8 mouse cellular contexts compared by ENCODE assay signal in the genomic region with DNA sequence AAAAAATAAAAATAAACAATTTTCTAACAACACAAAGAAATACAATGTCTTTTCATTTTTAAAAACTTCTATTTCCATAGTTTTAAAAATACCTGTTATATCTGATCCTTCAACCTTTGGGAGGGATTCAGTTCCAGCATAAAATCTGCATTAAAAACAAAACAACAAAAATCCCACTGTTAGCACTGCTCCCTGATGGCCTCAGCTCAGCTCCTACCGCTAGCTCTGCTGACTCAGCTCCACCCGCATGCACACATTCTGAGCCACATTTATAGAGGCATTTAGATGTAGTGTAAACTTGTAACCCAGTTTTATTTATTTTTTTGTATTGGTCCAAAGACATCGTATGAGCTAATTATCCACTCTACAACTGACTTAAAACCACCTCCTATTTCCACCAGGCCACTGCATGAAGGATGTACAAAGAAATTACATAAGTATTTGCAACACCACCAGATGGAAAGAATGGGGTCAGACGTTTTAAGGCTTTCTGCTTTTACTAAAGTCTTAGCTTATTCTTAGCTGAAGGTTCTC. TPM values are rescaled to one million over a fixed set of nuclear protein-coding genes. Genes with fewer than 3 reads are reported as not detected.
DNase-seq lines count a peak whose midpoint lies in the region; ATAC-seq and TF ChIP-seq lines count a peak whose summit lies in the region.

No protein-coding gene starts in this region.

- peak overlapping the region; percentile 80 for H3K4me3 ChIP-seq in layer of hippocampus, adult 2 months
- H3K4me3 ChIP-seq in intestine, embryonic 14.5 days (ENCODE audit: low read depth, low read length): peak overlapping the region; percentile 77
- H3K4me3 ChIP-seq in neural tube, embryonic 13.5 days: peak overlapping the region; percentile 71

- no peaks in the 10 kb centered on the region for H3K9me3 ChIP-seq in intestine, embryonic 14.5 days (ENCODE audit: control insufficient read depth, low read length)
- no peaks in the 10 kb centered on the region for H3K9me3 ChIP-seq in neural tube, embryonic 13.5 days

- H3K4me2 ChIP-seq in intestine, embryonic 14.5 days (ENCODE audit: low read length): peak overlapping the region; percentile 90
- peak overlapping the region; percentile 90 for H3K4me2 ChIP-seq in neural tube, embryonic 13.5 days

- H3K27me3 ChIP-seq in intestine, embryonic 14.5 days (replicated peaks; ENCODE audit: control insufficient read depth, insufficient read depth, low read length): no peaks in the 10 kb centered on the region
- H3K27me3 ChIP-seq in neural tube, embryonic 13.5 days: no peaks in the 10 kb centered on the region

- DNase-seq in layer of hippocampus, adult 2 months (ENCODE audit: low spot score in 2 of 2): no peak
- DNase-seq in layer of hippocampus, postnatal 14 days (ENCODE audit: low spot score in 2 of 2): no peak
- peak; percentile 41 for DNase-seq in c-Kit-positive CD71-positive TER-119-negative erythroid progenitor cells, embryonic 14.5 days (ENCODE audit: low read depth)
- no peak for DNase-seq in intestine, embryonic 14.5 days (ENCODE audit: low spot score)
- no peak for DNase-seq in T-cell, adult 2 months (ENCODE audit: low spot score)
- DNase-seq in left cerebral cortex, adult 18-20 months (ENCODE audit: low spot score in 2 of 2): no peak
- DNase-seq in frontal cortex, postnatal 25 days (ENCODE audit: low spot score in 2 of 2): no peak

- H3K27ac ChIP-seq in layer of hippocampus, adult 2 months: no peak overlapping the region
- no peak overlapping the region for H3K27ac ChIP-seq in intestine, embryonic 14.5 days (ENCODE audit: low read depth)
- no peak overlapping the region for H3K27ac ChIP-seq in neural tube, embryonic 13.5 days (replicated peaks)

- 8% methylated on average over 4 of the region's 4 CpGs for WGBS in intestine, embryonic 14.5 days
- 5% methylated on average over 4 of the region's 4 CpGs for WGBS in neural tube, embryonic 13.5 days

- ATAC-seq in intestine, embryonic 14.5 days (replicated peaks; ENCODE audit: low FRiP score, low TSS enrichment, low read depth): no peak
- no peak for ATAC-seq in neural tube, embryonic 13.5 days (ENCODE audit: low read depth)

- H3K9ac ChIP-seq in intestine, embryonic 14.5 days (ENCODE audit: low read length): peak overlapping the region; percentile 69
- peak overlapping the region; percentile 75 for H3K9ac ChIP-seq in neural tube, embryonic 13.5 days

- no peaks in the 10 kb centered on the region; the same call in 1 of the 2 replicates for H3K4me1 ChIP-seq in intestine, embryonic 14.5 days (replicated peaks; ENCODE audit: control insufficient read depth, insufficient read depth, low read length)
- H3K4me1 ChIP-seq in neural tube, embryonic 13.5 days (replicated peaks): peaks cover 27% of the 10 kb centered on the region

- H3K36me3 ChIP-seq in intestine, embryonic 14.5 days (ENCODE audit: control insufficient read depth, insufficient read depth, low read length): peaks cover 42% of the 10 kb centered on the region
- peaks cover 34% of the 10 kb centered on the region for H3K36me3 ChIP-seq in neural tube, embryonic 13.5 days

- no peak for TF ChIP-seq CTCF in layer of hippocampus, adult 2 months (conservative IDR thresholded peaks at IDR 0.05)

RNA-seq across cellular contexts. Expression of a gene that starts 0.8 kb away (rescaled TPM):
- 10 to 100 TPM; 71.0 to 74.8 TPM for total RNA-seq in layer of hippocampus, adult 2 months (2021)
- 10 to 100 TPM; 63.6 to 71.6 TPM for total RNA-seq in layer of hippocampus, postnatal 14 days (2021)
- 116 and 121 TPM in 2 replicates for polyA plus RNA-seq in intestine, embryonic 14.5 days (2014; fragmentation: Nextera tagmentation; extraction: Ambion mirVana)
- 81.9 and 84.4 TPM in 2 replicates for polyA plus RNA-seq in neural tube, embryonic 13.5 days (2015; fragmentation: Nextera tagmentation; extraction: Ambion mirVana)
- 10 to 100 TPM; 64.2 to 65.2 TPM for total RNA-seq in left cerebral cortex, adult 18-20 months (2021)

RNA-seq across cellular contexts. Expression of a gene that starts 1.1 kb away (rescaled TPM):
- total RNA-seq in layer of hippocampus, adult 2 months (2021): 10 to 100 TPM; 33.7 to 35.4 TPM
- 10 to 100 TPM; 32.2 to 37.3 TPM for total RNA-seq in layer of hippocampus, postnatal 14 days (2021)
- 32.9 and 35.2 TPM in 2 replicates for polyA plus RNA-seq in intestine, embryonic 14.5 days (2014; fragmentation: Nextera tagmentation; extraction: Ambion mirVana)
- polyA plus RNA-seq in neural tube, embryonic 13.5 days (2015; fragmentation: Nextera tagmentation; extraction: Ambion mirVana): 18.5 and 19.4 TPM in 2 replicates
- 10 to 100 TPM; 31.4 to 31.8 TPM for total RNA-seq in left cerebral cortex, adult 18-20 months (2021)
